Mouse (Mus musculus): Measurements from ENCODE around the gene ccdc198.
"Not testable (repeated sequence)": the region's sequence is repeated elsewhere in the genome, so short reads cannot be mapped to it uniquely, and the experiment has no call there.

DNA sequence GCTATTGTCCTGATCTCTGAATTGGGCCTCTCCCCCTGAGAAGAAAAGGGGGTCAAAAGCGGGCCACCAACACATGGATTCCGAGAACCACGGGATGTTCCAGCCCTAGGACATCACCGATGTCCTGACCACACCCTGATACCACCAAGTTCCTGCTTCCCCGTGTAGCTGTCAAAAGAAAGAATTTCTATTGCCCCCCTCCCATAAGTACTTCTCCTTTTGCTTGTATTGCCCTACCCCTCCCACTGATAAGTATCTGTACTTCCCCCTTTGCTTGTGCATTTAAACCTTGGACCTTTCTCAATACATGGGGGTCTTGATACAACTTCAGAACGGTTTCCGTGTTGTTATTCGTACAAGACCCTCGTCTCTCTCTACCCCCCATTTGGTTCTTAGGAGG lies 33.2 kb upstream of the ccdc198 start:
- not testable (repeated sequence) for TF ChIP-seq POLR2A, CTCF (IDR thresholded peaks at IDR 0.05; ENCODE audit: extremely low read depth, insufficient read depth, low read length)
